Mouse (Mus musculus) lung, postnatal 4 days (tissue): ENCODE measurements around the gene Blcap.
"Not testable (repeated sequence)": the region's sequence is repeated elsewhere in the genome, so short reads cannot be mapped to it uniquely, and the experiment has no call there.

Experiments used
- DNase-seq, 2 experiments: peaks; one replicate each; pipeline ENCODE4 v3.0.0; 2021

The Blcap gene

DNA sequence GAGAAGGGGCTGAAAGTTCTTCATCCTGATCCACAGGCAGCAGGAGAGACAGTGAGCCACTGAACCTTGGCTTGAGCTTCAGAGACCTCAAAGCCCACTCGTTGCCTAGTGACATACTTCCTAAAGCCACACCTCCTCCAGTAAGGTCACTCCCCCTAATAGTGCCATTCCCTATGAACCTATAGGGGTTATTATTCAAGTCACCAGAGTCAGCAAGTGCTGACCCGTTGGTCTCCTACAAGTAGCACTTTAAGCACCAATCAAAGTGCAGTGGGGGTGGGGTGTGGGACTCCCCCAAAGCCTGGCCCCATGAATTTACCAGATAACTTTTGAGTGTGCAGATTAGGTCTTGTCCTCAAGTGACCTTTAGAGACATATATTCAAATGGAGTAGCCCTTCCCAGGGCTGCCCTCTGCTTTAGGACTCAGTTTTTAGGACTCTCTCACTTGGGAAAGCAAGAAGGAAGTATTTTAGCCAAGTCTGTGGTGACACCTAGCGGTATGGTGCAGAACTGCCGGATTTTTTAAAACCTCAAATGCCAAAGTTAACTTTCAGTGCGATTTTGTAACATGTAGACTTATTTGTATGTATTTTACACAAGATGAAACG, at the start of gene Blcap:
Gene Blcap, minus strand, starts transcription at position 51 of the 609 bp plus-strand sequence.
- DNase-seq: peak; percentile 23 to 70

DNA sequence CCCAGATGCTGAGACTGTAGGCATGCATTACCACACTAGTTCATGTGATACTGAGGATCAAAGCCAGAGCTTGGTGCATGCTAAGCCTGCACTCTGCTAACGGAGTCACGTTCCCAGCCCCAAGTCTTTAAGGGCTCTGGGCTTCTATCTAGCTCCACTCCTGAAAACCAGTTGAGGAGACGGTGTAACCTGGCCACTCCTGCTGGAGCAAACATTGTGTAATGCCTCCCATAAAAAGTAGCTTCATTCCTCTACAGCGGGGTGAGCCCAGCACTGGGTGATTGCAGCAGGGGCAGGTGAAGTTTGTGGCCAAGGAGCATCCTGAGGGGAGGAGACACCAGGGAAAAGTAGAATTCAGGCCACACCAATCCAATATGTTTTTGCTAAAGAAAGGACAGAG, 47.3 kb upstream of the Blcap start:
- DNase-seq: no peak

- DNase-seq: no peak
These were observed 42.9 kb upstream of the Blcap start for GRCm38 (mm10) chr2:157613997-157614396.

DNA sequence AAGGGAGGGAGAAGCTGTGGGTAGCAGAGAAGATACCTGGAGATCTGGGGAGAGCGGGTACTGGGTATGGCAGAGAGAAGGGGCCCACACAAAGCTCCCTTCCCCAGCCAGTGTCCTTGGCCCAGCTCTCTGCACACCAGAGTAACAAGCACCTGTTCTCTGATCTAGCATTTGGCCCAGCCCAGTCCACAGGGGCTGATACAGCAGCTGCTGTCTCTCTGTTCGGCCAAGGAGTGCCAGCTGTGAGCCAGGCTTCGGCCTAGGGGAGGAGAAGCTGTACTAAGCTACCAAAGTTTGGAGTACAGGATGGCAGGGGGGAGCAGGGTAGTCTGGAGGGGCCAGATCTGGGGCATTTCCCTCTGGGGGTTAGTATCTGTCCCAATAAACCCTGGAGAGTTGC, 40.7 kb upstream of the Blcap start:
- DNase-seq: no peak

- DNase-seq: no peak
These were observed 36.6 kb upstream of the Blcap start for GRCm38 (mm10) chr2:157607542-157608236.

- peak; percentile 70 to 82 for DNase-seq
These were observed 34.1 kb upstream of the Blcap start for GRCm38 (mm10) chr2:157605025-157605675.

GRCm38 (mm10) chr2:157601435-157601839, 30.4 kb upstream of the Blcap start:
- DNase-seq: peak; percentile 39 to 81

- peak in 1 of 2 experiments; percentile 10 for DNase-seq
These were observed 25.9 kb upstream of the Blcap start for GRCm38 (mm10) chr2:157596876-157597566.

DNA sequence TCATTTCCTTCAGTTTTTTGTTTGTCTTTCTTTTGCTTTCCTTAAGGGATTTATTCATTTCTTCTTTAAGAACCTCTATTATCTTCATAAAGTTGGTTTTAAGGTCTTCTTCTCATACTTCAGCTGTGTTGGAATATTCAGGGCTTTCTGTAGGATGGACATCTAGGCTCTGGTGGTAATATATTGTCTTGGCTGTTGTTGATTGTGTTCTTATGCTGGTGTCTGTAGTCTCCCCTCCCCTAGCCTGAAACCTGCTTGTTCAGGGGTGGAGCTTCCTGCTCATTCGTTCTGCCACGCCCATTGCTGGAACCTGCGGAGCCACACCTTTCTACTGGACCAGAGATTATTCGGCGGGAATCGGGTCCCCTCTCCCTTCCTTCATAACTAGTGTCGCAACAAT, 14.3 kb upstream of the Blcap start:
- DNase-seq: not testable (repeated sequence)

DNA sequence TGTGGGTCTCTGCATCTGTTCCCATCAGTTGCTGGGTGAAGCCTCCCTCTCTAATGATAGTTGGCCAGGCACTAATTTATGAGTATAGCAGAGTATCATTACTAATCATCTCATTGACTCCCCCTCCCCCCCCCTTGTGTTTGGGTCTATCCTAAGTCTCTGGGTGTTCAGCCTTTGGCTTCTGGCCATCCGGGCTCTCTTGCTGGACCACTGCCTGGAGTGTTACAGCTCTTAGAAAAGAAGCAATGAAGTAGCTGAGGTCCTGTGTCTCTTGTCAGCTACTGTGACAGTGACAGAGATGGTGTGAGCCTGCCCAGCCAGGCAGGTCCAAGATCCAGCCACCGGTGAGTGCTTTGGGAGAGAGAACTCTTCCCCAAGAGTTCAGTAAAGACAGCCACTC, 1.7 kb upstream of the Blcap start:
- peak in 1 of 2 experiments; percentile 60 for DNase-seq

DNA sequence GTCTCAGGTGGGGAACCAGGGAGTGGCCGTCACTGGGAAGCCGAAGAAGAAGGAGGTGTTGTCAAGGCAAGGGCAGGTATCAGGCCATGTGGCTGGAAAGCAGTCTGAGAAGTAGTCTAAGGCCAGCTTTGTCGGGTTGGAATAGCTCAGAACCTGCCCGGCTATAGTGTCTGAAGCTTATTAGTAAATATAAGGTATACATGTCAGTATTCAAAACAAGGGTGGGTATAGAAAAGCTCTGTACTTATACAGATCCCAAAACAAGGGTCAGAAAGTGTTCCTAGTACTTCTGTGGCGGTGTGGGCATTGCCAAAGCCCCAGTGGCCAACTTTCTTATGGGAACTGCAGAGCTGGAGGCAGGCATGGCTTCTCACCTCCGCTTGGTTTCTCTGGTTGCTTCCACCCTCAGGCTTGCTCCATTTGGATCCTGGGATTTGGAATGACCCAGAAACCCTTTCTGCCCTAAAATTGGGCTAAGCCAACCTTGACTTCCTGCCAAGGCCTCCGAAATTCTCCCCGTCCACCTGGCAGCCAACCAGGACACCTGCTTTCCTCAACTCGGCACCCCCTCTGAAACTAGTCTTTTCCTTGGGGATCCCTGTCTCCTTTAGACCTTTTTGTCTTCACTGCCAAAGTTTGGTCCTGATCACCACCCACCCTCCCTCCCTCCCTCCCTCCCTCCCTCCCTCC, 1.1 kb downstream of the Blcap start:
- DNase-seq: peak in 1 of 2 experiments; percentile 13

GRCm38 (mm10) chr2:157568881-157569280, 2.2 kb downstream of the Blcap start:
- DNase-seq: peak in 1 of 2 experiments; percentile 8

DNA sequence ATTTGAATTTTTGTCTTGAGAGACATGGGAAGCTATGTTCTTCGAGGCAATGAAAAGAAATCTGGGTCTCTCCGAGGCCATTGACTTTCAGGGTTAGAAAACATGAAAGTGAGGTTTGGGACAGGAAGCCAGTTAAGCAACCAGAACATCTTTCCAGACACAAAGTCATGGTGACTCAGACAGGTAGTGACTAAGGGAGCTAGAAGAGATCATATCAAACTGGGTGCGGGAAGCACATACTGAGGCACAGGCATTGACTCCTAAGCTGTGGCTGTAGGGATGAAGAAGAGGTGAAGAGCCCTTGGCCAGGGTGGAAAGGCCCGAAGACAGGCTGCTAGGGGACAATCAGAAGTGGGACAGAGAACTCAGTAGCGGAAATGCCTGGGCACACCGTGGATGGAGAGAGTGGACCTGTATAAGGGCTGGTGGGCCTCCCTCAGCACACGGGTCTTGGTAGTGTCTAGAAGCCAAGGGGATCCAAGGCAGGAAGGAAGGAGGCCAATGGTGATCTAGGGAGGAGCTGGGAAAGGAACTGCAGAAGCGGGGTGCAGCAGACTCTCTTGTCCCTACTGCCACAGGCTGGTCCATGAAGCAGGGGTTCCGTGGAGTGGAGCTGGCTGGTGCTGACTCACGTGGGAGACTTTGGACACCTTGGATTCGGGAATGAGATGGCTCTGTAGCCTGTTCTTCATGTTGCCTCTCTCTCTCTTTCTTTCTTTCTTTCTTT, 3.7 kb downstream of the Blcap start:
- peak in 1 of 2 experiments; percentile 18 for DNase-seq

GRCm38 (mm10) chr2:157566260-157566952, 4.7 kb downstream of the Blcap start:
- peak; percentile 86 to 88 for DNase-seq

- no peak for DNase-seq
These were observed 5.2 kb downstream of the Blcap start for GRCm38 (mm10) chr2:157565898-157566259.

DNA sequence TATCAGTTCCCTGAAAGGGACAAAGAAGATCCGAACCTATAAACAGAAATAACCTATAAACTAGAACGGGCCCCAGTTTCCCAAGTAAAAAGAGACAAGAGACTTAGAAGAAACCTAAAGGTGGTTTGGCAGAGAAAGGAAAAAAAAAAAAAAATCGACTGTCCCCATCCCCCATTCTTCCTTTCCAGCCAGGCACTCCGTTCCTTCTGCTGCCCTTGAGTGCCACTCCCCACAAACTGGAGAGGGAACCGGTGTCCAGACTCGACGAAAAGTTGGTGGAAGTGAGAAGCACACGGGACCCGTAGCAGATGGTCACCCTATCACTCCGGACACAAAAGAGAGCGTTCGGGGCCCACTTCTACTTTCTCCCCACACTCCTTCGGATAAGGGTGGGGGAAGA, 5.6 kb downstream of the Blcap start:
- peak; percentile 40 to 58 for DNase-seq

GRCm38 (mm10) chr2:157564723-157565122, 6.4 kb downstream of the Blcap start:
- peak in 1 of 2 experiments; percentile 8 for DNase-seq

DNA sequence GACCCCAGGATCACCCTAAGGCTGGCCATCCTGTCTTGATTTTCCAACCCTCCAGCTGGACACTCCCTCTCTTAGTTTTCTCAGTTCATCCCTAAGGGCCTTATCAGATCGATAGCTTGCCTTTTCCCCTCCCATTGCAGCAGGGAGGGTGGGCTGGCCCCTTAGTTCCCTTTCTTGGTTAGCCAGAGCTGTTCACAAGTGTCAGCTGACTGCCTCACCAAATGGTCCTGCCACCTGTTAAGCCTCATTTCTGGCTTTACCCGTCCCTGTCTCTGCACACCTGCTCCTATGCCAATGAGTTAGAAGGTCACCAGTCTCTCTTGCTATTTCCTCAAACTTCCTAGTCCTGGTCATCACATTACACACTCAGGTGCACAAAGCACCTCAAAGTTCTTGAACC, 8.0 kb downstream of the Blcap start:
- peak in 1 of 2 experiments; percentile 15 for DNase-seq

GRCm38 (mm10) chr2:157561165-157561836, 9.8 kb downstream of the Blcap start:
- peak; percentile 88 to 93 for DNase-seq

DNA sequence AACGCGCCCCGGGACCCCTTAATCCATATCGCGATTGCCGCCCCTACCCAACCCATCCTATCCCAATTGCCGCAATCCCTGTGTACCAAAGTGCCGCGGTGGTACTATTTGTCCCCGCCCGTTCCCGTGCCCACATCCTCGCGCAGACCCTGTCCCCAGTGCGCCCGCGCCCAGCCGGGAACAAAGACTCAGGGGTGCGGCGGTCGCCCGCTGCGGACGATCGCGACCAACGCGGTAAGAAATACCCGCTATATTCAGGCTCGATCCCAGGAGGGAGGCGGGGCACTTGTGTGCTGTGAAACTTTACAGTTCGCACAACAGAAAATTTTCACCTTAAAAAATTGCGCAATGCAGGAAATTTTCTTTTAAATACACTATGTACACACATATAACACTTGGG, 10.8 kb downstream of the Blcap start:
- DNase-seq: peak in 1 of 2 experiments; percentile 52

DNA sequence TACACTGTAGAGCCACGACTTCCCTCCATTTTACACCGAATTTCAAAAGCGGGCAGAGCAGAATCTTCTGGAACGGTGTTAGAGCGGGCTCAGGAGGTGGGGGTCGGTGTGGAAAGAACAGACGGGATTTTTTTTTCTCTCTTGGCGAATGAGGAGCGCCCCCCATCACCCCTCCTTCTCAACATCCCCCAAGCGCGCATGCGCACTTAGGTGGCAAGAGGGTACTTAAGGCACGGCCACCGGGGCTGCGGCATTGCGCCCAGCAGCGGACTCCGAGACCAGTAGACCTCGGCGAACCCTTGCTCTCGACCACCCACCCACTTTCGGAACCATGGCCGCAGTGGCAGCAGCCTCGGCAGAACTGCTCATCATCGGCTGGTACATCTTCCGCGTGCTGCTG, 11.2 kb downstream of the Blcap start, which contains the start of gene Nnat:
Gene Nnat, plus strand, starts transcription at position 221 of the 400 bp plus-strand sequence.
- DNase-seq: peak; percentile 45 to 65
